Mouse (Mus musculus) embryonic facial prominence, embryonic 15.5 days (tissue): ENCODE measurements around the gene Fam160b1. TPM values are rescaled to one million over a fixed set of nuclear protein-coding genes. Genes with fewer than 3 reads are reported as not detected.

Experiments used
- ATAC-seq: fragments of 200-750 bp; cut with Nextera tagmentation; 2 replicates; pipeline ENCODE4 v1.8.0; 2017; ENCODE audit warnings: low read depth, moderate TSS enrichment; ENCODE audit not compliant: insufficient number of reproducible peaks, low FRiP score, low TSS enrichment
- H3K27ac ChIP-seq: fragments of 300-500 bp; sonication (generic); replicated peaks from 2 replicates; pipeline ENCODE4 v1.5.1; 2015; ENCODE audit warnings: mild to moderate bottlenecking, inconsistent platforms
- H3K27me3 ChIP-seq: fragments of 300-500 bp; sonication (generic); 2 replicates; pipeline ENCODE4 v1.6.1; 2015; ENCODE audit warnings: inconsistent platforms
- H3K36me3 ChIP-seq: fragments of 300-500 bp; sonication (generic); 2 replicates; pipeline ENCODE4 v1.6.1; 2015; ENCODE audit warnings: mild to moderate bottlenecking, inconsistent platforms
- H3K4me1 ChIP-seq: fragments of 300-500 bp; sonication (generic); 2 replicates; pipeline ENCODE4 v1.6.1; 2015; ENCODE audit warnings: inconsistent platforms
- H3K4me2 ChIP-seq: fragments of 300-500 bp; sonication (generic); replicated peaks from 2 replicates; pipeline ENCODE4 v1.6.1; 2015; ENCODE audit warnings: mild to moderate bottlenecking, inconsistent platforms
- H3K4me3 ChIP-seq: fragments of 300-500 bp; sonication (generic); replicated peaks from 2 replicates; pipeline ENCODE4 v1.5.1; 2015; ENCODE audit warnings: mild to moderate bottlenecking, inconsistent platforms
- H3K9ac ChIP-seq: fragments of 300-500 bp; sonication (generic); 2 replicates; pipeline ENCODE4 v1.6.1; 2015; ENCODE audit warnings: inconsistent platforms
- H3K9me3 ChIP-seq: fragments of 300-500 bp; sonication (generic); replicated peaks from 2 replicates; pipeline ENCODE4 v1.6.1; 2016; ENCODE audit warnings: inconsistent platforms
- WGBS: fragments of 180-500 bp; shearing (Covaris S2); methylation state at CpG from one replicate; pipeline ENCODE4 v1.1.7; 2015; 5-methylcytosine and 5-hydroxymethylcytosine counted together
- polyA plus RNA-seq: library from polyadenylated mRNA; unstranded; fragments of >200 nt; fragmentation: Nextera tagmentation; extraction: Ambion mirVana; gene quantifications from 2 replicates; pipeline ENCODE4 v1.2.1, GENCODE M21; 2015

Gene Fam160b1
- polyA plus RNA-seq, 1 experiment from 2014 or later = 16.3 TPM

GRCm38 (mm10) chr19:57367201-57367600 is 6.7 kb downstream of the Fam160b1 start:
- no peaks in the 10 kb centered on the region for H3K9me3 ChIP-seq
- H3K9ac ChIP-seq = no peak overlapping the region
- no peak overlapping the region for H3K4me3 ChIP-seq
- WGBS = 63% methylated on average over 4 of the region's 4 CpGs
- H3K36me3 ChIP-seq = peaks cover 28% of the 10 kb centered on the region
- H3K27me3 ChIP-seq = no peaks in the 10 kb centered on the region
- H3K4me1 ChIP-seq = peaks cover 50% of the 10 kb centered on the region
- H3K4me2 ChIP-seq = no peak overlapping the region
- no peak for ATAC-seq
- H3K27ac ChIP-seq = no peak overlapping the region

- H3K27ac ChIP-seq = no peak overlapping the region
These were observed 7.4 kb downstream of the Fam160b1 start for GRCm38 (mm10) chr19:57367849-57368387.

GRCm38 (mm10) chr19:57373276-57373811 is 12.9 kb downstream of the Fam160b1 start:
- H3K27me3 ChIP-seq = no peaks in the 10 kb centered on the region
- H3K4me1 ChIP-seq = peaks cover 5% of the 10 kb centered on the region; the same call in 1 of the 2 replicates
- H3K27ac ChIP-seq = no peak overlapping the region
- no peak for ATAC-seq
- no peak overlapping the region for H3K4me3 ChIP-seq
- H3K36me3 ChIP-seq = peaks cover 82% of the 10 kb centered on the region
- H3K9ac ChIP-seq = no peak overlapping the region
- no peaks in the 10 kb centered on the region for H3K9me3 ChIP-seq
- 27% methylated on average over 8 of the region's 8 CpGs for WGBS
- no peak overlapping the region for H3K4me2 ChIP-seq

More at GRCm38 (mm10) chr19:57367849-57368387, 7.4 kb downstream of the Fam160b1 start:
- ATAC-seq = no peak
- H3K27me3 ChIP-seq = no peaks in the 10 kb centered on the region
- H3K4me3 ChIP-seq = no peak overlapping the region
- H3K4me1 ChIP-seq = peaks cover 49% of the 10 kb centered on the region
- H3K36me3 ChIP-seq = peaks cover 35% of the 10 kb centered on the region
- WGBS = 59% methylated on average over 11 of the region's 11 CpGs
- no peaks in the 10 kb centered on the region for H3K9me3 ChIP-seq
- no peak overlapping the region for H3K4me2 ChIP-seq
- H3K9ac ChIP-seq = no peak overlapping the region

- no peaks in the 10 kb centered on the region for H3K9me3 ChIP-seq
- H3K36me3 ChIP-seq = peaks cover 88% of the 10 kb centered on the region
- no peak overlapping the region for H3K4me2 ChIP-seq
- no peak overlapping the region for H3K4me3 ChIP-seq
- no peak for ATAC-seq
- 82% methylated on average over 5 of the region's 5 CpGs for WGBS
- no peaks in the 10 kb centered on the region for H3K27me3 ChIP-seq
- H3K4me1 ChIP-seq = peaks cover 5% of the 10 kb centered on the region; the same call in 1 of the 2 replicates
- H3K9ac ChIP-seq = no peak overlapping the region
- H3K27ac ChIP-seq = no peak overlapping the region
These were observed 14.7 kb downstream of the Fam160b1 start for GRCm38 (mm10) chr19:57375161-57375560.

DNA sequence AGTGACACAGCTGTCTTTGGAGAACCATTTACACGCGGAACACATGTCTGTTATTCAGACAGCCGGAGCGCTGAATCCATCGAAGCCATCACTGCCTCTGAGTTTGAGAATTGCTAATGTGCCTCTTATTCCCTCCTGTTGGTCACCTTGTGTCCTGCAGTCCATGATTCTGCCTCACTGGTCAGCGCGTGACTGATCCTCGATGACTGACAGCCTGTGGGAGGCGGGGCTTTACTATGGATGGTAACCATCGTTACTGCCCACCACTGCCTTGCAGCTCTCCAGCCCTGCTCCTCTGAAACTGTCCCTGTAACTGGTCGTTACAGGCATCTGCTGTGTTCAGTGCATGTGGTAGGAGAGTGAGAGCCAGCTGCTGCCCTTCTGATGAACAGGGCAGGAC is 15.3 kb downstream of the Fam160b1 start:
- 72% methylated on average over 11 of the region's 11 CpGs for WGBS
- H3K27ac ChIP-seq = no peak overlapping the region
- no peak for ATAC-seq

DNA sequence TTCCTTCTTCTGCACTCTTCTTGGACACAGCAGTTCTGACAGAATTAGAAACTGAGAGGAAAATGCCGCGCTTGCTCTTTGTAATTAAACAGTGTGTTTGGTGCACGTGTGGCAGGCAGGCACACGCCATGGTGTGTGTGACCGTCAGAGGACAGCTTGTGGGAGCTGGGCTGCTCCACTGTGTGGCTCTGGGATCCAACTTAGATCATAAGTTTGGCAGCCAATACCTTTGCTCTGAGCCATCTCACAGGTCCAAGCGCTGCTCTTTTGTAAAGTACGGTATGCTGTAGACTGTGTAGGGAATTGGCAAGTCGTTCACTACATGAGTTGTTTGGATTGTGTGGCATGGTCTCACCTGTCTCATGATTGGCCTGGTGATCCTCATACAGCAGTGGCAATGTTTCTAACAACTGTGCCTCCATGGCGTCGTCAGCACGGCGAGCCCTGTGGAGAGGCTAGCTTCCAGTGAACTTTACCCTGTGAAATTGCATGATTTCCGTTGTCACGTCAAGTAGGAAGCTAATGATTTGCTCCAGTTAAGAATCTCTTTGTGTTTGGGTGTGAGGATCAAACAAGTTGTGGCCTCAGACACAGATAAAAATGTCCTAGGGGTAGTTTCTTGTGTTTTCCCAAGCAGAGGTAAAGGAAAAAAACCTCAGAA is 16.7 kb downstream of the Fam160b1 start:
- no peak overlapping the region for H3K27ac ChIP-seq
- H3K9me3 ChIP-seq = no peaks in the 10 kb centered on the region
- 88% methylated on average over 14 of the region's 14 CpGs for WGBS
- peaks cover 89% of the 10 kb centered on the region for H3K36me3 ChIP-seq
- peaks cover 5% of the 10 kb centered on the region; the same call in 1 of the 2 replicates for H3K4me1 ChIP-seq
- H3K4me2 ChIP-seq = no peak overlapping the region
- ATAC-seq = no peak
- H3K9ac ChIP-seq = no peak overlapping the region
- no peaks in the 10 kb centered on the region for H3K27me3 ChIP-seq
- no peak overlapping the region for H3K4me3 ChIP-seq

More for the DNA sequence above, 15.3 kb downstream of the Fam160b1 start:
- no peak overlapping the region for H3K9ac ChIP-seq
- peaks cover 89% of the 10 kb centered on the region for H3K36me3 ChIP-seq
- no peak overlapping the region for H3K4me2 ChIP-seq
- no peaks in the 10 kb centered on the region for H3K27me3 ChIP-seq
- no peaks in the 10 kb centered on the region for H3K9me3 ChIP-seq
- no peak overlapping the region for H3K4me3 ChIP-seq
- peaks cover 5% of the 10 kb centered on the region; the same call in 1 of the 2 replicates for H3K4me1 ChIP-seq

- WGBS = 88% methylated on average over 17 of the region's 17 CpGs
- no peaks in the 10 kb centered on the region for H3K9me3 ChIP-seq
- H3K4me1 ChIP-seq = no peaks in the 10 kb centered on the region
- no peak overlapping the region for H3K4me3 ChIP-seq
- no peaks in the 10 kb centered on the region for H3K27me3 ChIP-seq
- no peak for ATAC-seq
- no peak overlapping the region for H3K9ac ChIP-seq
- H3K27ac ChIP-seq = no peak overlapping the region
- H3K36me3 ChIP-seq = peaks cover 90% of the 10 kb centered on the region
- H3K4me2 ChIP-seq = no peak overlapping the region
These were observed 25.8 kb downstream of the Fam160b1 start for GRCm38 (mm10) chr19:57386176-57386693.

DNA sequence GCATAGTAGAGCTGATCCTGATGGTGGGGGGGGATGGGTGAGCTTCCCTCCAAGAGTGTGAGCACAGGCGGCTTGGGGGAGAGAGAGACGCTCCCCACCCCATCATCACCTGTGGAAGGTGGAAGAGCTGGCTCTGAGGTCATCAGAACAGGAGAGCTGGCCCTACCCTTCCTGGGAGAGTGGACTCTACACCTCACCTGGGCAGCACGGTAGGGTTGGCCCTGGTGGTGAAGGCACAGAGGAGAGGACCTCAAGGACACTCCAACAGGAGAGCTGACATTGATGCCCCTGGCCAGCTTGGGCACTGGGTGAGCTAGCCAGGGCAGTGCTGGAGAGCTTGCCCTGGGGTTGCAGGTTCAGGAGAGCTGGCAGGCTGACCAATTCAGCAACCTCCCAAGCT is 31.1 kb downstream of the Fam160b1 start:
- 88% methylated on average over 3 of the region's 3 CpGs for WGBS
- no peaks in the 10 kb centered on the region for H3K4me1 ChIP-seq
- no peak for ATAC-seq

DNA sequence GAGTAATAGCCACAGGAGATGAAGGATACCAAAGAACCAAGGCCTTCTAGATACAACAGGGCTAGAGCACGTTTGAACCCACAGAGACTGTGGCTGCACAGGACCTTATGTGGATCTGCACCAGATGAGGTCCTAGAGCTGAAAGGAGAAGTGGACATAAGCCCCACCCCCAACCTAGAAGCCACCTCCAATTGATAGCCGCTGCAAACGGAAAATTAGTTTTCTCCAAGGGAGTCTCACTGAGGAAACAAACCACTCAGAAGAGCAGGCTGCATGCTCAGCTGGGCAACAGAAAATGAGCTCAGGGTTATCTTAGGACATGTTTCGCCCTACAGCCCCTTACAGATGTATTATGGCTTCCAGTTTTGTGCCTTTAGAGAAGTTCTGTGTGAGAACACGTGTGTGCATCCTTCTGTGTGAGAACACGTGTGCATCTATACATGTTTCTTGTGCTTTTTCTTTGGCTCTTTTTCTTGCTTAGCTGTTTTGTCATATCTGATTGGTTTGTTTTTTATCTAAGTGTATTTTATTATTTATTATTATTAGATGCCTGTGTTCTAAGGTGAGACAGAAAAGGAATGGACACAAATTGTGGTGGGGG is 33.0 kb downstream of the Fam160b1 start:
- no peaks in the 10 kb centered on the region for H3K9me3 ChIP-seq
- H3K4me3 ChIP-seq = no peak overlapping the region
- no peak overlapping the region for H3K27ac ChIP-seq
- no peak overlapping the region for H3K9ac ChIP-seq
- WGBS = 81% methylated on average over 6 of the region's 6 CpGs
- no peak for ATAC-seq
- H3K4me2 ChIP-seq = no peak overlapping the region
- H3K4me1 ChIP-seq = no peaks in the 10 kb centered on the region
- peaks cover 20% of the 10 kb centered on the region for H3K36me3 ChIP-seq
- no peaks in the 10 kb centered on the region for H3K27me3 ChIP-seq

More for the DNA sequence above, 31.1 kb downstream of the Fam160b1 start:
- H3K9ac ChIP-seq = no peak overlapping the region
- H3K9me3 ChIP-seq = no peaks in the 10 kb centered on the region
- no peak overlapping the region for H3K4me3 ChIP-seq
- no peak overlapping the region for H3K27ac ChIP-seq
- H3K27me3 ChIP-seq = no peaks in the 10 kb centered on the region
- H3K4me2 ChIP-seq = no peak overlapping the region
- H3K36me3 ChIP-seq = peaks cover 39% of the 10 kb centered on the region

- no peak overlapping the region for H3K27ac ChIP-seq
These were observed 36.1 kb downstream of the Fam160b1 start for GRCm38 (mm10) chr19:57396609-57397008.

DNA sequence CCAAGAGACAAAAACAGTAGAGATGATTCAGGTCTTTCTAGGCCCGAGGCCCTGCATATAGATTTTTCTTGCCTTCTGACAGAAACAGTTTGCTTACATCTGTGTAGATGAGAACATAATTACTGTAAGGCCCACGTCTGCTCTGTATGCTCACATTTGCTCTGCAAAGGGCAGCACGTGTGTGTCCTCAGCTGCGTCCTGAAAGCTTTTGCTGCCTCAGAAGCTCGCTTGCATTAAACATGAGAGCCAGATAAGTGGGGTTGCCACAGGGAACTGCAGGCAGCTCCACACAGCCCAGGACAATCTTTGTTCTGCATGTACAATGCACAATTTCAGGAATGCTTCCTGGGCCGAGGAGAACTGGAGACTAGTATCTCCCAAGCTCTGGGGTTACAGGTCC is 41.9 kb downstream of the Fam160b1 start:
- H3K4me3 ChIP-seq = no peak overlapping the region
- H3K9ac ChIP-seq = no peak overlapping the region
- H3K4me2 ChIP-seq = no peak overlapping the region
- H3K27ac ChIP-seq = no peak overlapping the region
- no peak for ATAC-seq
- peaks cover 3% of the 10 kb centered on the region; the same call in 1 of the 2 replicates for H3K4me1 ChIP-seq
- 58% methylated on average over 6 of the region's 6 CpGs for WGBS
- H3K9me3 ChIP-seq = no peaks in the 10 kb centered on the region
- no peaks in the 10 kb centered on the region for H3K27me3 ChIP-seq
- no peaks in the 10 kb centered on the region for H3K36me3 ChIP-seq

More at GRCm38 (mm10) chr19:57396609-57397008, 36.1 kb downstream of the Fam160b1 start:
- H3K4me3 ChIP-seq = no peak overlapping the region
- 68% methylated on average over 7 of the region's 7 CpGs for WGBS
- no peaks in the 10 kb centered on the region for H3K36me3 ChIP-seq
- no peaks in the 10 kb centered on the region for H3K9me3 ChIP-seq
- no peaks in the 10 kb centered on the region for H3K27me3 ChIP-seq
- no peak for ATAC-seq
- no peaks in the 10 kb centered on the region for H3K4me1 ChIP-seq
- H3K4me2 ChIP-seq = no peak overlapping the region
- H3K9ac ChIP-seq = no peak overlapping the region
